Mouse (Mus musculus): ENCODE measurements around the gene Vezf1.

DNA sequence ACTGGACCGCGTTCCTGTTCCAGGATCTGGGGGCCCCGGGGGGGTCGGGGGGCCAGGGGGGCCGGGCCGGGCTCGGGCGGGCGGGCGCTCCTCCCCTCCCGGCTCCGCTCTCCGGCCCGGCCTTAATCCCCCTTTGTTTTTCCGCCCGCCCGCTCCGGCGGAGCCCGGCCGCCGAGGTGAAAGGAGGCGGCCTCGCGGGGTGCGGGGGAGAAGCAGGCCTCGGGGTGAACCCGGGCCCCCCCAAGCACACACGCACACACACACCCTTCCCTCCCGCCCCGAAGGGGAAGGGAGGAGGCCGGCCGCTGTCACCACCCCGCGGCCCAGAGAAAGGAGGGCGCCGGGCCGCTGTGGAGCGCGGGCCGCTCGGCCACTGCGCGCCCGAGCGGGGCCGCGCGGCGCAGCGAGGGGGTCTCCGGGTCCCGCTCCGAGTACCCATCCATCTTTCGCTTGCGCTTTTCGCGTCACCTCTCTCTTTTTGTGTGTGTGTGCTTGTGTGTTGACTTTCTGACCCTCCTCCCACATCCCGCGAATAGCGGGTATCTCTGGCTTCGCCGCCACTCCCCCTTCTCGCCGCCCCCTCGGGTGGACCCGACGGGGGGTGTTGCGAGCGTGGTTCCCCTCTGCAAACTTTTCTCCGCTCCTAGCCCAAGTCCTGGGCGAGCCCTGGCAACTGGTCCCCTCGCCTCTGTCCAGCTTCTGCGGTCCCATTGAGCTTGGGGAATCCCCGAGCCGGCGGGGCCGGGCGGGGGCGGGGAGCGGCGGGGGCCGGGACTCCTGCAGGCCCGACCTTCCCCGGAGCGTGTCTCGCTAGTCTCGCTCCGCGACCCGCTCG is 549 bp downstream of the Vezf1 start:
- TF ChIP-seq ELF1 (IDR thresholded peaks at IDR 0.05; ENCODE audit: low read depth, low read length) (no peak), POLR2AphosphoS2 (IDR thresholded peaks at IDR 0.05; ENCODE audit: low read depth, low read length) (no peak), SIN3A (IDR thresholded peaks at IDR 0.05; ENCODE audit: low read length) (peak; percentile 71; the same call in 1 of the 2 replicates), POLR2A (IDR thresholded peaks at IDR 0.05; ENCODE audit: low read depth, low read length) (peak; percentile 36; the same call in 1 of the 2 replicates), RAD21 (IDR thresholded peaks at IDR 0.05; ENCODE audit: low read depth, low read length) (no peak), CTCF (conservative IDR thresholded peaks at IDR 0.05 in 1 of 2, IDR thresholded peaks at IDR 0.05 in 1 of 2; ENCODE audit: low read depth in 2 of 2, low read length in 2 of 2) (no peak), USF1 (IDR thresholded peaks at IDR 0.05; ENCODE audit: low read depth, low read length) (no peak), MAFK (IDR thresholded peaks at IDR 0.05; ENCODE audit: insufficient replicate concordance, low read length) (no peak), EP300 (IDR thresholded peaks at IDR 0.05; ENCODE audit: low read length) (peak; percentile 5; the same call in 1 of the 2 replicates), CHD1 (IDR thresholded peaks at IDR 0.05; ENCODE audit: low read depth, low read length) (no peak; the same call in 1 of the 2 replicates), ETS1 (conservative IDR thresholded peaks at IDR 0.05; ENCODE audit: low read depth, low read length) (no peak), MAX (IDR thresholded peaks at IDR 0.05; ENCODE audit: low read length) (no peak), KAT2A (IDR thresholded peaks at IDR 0.05; ENCODE audit: insufficient replicate concordance, low read length) (no peak)
